Mouse (Mus musculus) ES-E14 (cell line): ENCODE measurements around the gene Defb43.

ENCODE experiments used
- CHD2 ChIP-seq: IDR thresholded peaks from 2 replicates; pipeline ENCODE4 v1.6.1; 2014; ENCODE audit warnings: mild to moderate bottlenecking, low read depth, low read length, inconsistent platforms
- HCFC1 ChIP-seq: IDR thresholded peaks from 2 replicates; pipeline ENCODE4 v1.6.1; 2012; ENCODE audit warnings: low read length, inconsistent platforms, borderline replicate concordance; ENCODE audit not compliant: insufficient read depth
- MAFK ChIP-seq: IDR thresholded peaks from 2 replicates; pipeline ENCODE4 v1.6.1; 2014; ENCODE audit warnings: mild to moderate bottlenecking, low read depth, low read length, inconsistent platforms; ENCODE audit not compliant: insufficient read depth
- ZC3H11A ChIP-seq: IDR thresholded peaks from 2 replicates; pipeline ENCODE4 v1.6.1; 2012; ENCODE audit warnings: low read depth, mild to moderate bottlenecking, inconsistent platforms, low read length, borderline replicate concordance

- TF ChIP-seq HCFC1 (no peak), CHD2 (no peak), MAFK (no peak), ZC3H11A (no peak)
These were observed 35.1 kb downstream of the Defb43 start, which contains the start of gene Defb42 for GRCm38 (mm10) chr14:63046691-63047090.
